Mouse (Mus musculus) megakaryocyte progenitor cell, adult 5-6 weeks (primary cell): ENCODE measurements around the gene 1110008P14Rik. TPM values are rescaled to one million over a fixed set of nuclear protein-coding genes. Genes with fewer than 3 reads are reported as not detected.

Source experiments
- ATAC-seq: replicated peaks from 2 replicates; pipeline ENCODE4 v1.8.0; 2016; ENCODE audit warnings: mild to moderate bottlenecking, moderate TSS enrichment, inconsistent platforms; ENCODE audit not compliant: poor library complexity
- total RNA-seq, 2 experiments: library from RNA; stranded (forward) in 1 of 2; stranded (reverse) in 1 of 2; fragments of 157-497, 149-512 nt in 1 of 2; fragments of 200-1000 nt in 1 of 2; gene quantifications; 2 replicates each; pipeline versions ENCODE4 v1.2.3 to v1.2.4; 2015 to 2017

The 1110008P14Rik gene
- total RNA-seq (2015): 15.3 and 18.1 TPM in 2 replicates
- total RNA-seq (2017): 8.0 and 15.4 TPM in 2 replicates

- ATAC-seq: peak; percentile 96
Observed at GRCm38 (mm10) chr2:32381775-32382223, at the start of gene 1110008P14Rik. Gene 1110008P14Rik (minus strand): TSS chr2:32381938.

GRCm38 (mm10) chr2:32430701-32431676 is 49.3 kb upstream of the 1110008P14Rik start:
- no peak for ATAC-seq

DNA sequence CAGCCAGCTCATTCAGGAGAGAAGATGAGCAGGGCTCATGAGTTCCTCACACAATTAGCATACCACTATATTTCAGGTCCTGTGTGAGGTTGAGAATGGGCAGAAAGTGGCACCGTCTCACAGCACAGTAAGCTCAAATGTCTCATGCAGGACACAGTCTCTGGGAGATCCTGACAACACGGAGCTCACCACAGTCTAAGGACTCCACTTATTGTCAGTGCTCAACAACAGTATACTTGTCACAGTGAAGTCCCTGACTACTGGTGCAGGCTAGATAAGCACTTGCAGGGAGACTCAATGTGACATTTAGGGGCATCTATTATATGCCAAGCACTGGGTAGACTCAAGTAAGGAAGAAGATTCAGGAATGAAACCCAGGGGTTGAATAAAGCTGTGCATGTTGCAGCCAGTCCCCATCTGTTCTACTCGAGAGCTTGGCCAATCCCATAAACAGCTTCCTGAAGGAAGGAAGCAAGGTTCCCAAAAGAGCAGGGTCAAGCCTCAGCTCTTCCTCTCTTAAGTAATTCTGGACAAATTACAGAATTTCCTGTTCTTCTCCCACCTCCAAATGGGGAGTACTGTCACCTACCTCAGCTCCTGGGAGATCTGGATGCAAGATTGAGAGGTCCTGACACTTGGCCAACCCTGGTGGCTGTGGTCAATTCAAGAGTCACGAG is 47.6 kb upstream of the 1110008P14Rik start:
- peak; percentile 63 for ATAC-seq

- peak; percentile 53 for ATAC-seq
Observed at GRCm38 (mm10) chr2:32428262-32428722, 46.6 kb upstream of the 1110008P14Rik start.

DNA sequence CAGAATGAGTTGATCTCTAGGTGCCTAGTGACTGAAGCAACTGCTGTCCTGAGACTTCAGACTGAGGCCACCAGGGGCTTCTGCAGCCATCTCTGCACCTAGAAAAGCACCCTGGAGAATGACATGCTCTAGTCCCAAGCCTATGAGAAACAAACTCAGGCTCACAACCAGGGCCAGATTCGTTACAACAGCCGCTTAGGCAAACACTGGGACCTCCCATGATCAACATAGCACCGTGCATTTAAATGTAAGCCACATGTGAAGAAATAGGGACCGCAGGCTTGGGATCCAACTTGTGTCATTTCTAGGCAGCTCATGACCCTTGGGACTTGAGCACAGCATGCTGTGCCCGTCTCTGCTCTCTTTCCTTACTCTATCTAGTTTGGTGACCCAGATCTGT is 46.0 kb upstream of the 1110008P14Rik start:
- no peak for ATAC-seq

DNA sequence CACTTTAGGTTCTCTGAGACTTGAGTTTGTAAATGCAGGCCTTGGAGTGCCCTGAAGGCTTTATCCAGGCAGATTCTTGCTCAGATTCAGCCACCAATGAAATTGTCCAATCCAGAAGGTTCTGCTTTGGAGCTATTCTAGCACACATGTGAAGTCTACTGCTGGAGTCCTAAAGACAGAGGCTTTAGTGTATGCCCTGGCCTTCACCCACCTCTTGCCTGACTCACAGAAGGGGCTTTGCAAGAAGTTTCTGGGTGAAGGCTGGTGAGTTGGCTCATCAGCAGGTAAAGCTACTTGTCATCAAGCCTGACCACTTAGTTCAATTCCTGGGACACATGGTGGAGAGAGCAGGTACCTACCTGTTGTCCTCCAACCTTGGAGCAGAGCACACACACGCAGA is 44.4 kb upstream of the 1110008P14Rik start:
- ATAC-seq: no peak

- no peak for ATAC-seq
Observed at GRCm38 (mm10) chr2:32425568-32425967, 43.8 kb upstream of the 1110008P14Rik start.

DNA sequence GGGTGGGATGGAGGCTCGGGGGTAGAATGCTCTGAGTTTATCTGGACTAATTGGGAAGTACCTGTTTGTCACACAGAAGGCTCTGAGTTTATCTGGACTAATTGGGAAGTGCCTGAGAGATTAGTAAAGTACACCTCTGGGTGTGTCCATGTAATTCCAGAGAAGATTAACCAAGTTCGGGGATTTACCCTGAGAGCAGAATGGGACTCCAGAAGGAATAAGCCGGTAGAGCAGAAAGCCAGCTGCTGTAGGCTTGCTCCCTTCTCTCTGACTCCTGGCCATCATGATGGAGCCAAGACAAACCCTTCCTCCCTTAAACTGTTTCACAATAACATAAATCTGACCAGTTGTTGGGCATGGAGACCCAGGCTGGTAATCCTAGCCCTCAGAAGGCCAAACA is 43.1 kb upstream of the 1110008P14Rik start:
- ATAC-seq: no peak

GRCm38 (mm10) chr2:32423481-32424331 is 42.0 kb upstream of the 1110008P14Rik start:
- peak; percentile 89 for ATAC-seq

GRCm38 (mm10) chr2:32421851-32422251 is 40.1 kb upstream of the 1110008P14Rik start:
- ATAC-seq: no peak

- ATAC-seq: no peak
Observed at GRCm38 (mm10) chr2:32420647-32421046, 38.9 kb upstream of the 1110008P14Rik start.

GRCm38 (mm10) chr2:32420066-32420608 is 38.4 kb upstream of the 1110008P14Rik start:
- ATAC-seq: no peak

- ATAC-seq: no peak
Observed at GRCm38 (mm10) chr2:32419359-32419758, 37.6 kb upstream of the 1110008P14Rik start.

- no peak for ATAC-seq
Observed at GRCm38 (mm10) chr2:32418430-32419151, 36.9 kb upstream of the 1110008P14Rik start.

DNA sequence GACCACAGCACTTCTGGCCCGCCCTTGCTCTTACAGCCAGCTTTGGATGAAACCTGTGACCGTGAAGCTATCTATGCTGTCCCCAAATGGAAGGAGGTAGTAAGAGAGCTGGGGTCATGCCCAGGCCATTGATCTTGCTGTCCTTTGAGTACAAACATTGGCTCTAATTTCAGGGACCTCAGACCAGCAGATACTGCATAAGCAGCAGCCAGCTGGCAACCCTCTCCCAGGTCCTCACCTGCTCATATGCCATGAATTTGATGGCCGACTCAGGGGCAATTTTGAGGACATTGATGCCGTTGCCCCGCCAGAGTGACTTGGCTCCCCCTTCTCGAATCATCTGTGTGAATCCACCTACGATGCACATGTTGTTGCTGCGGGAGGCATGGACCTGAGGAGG is 35.7 kb upstream of the 1110008P14Rik start:
- no peak for ATAC-seq

GRCm38 (mm10) chr2:32416556-32416955 is 34.8 kb upstream of the 1110008P14Rik start:
- no peak for ATAC-seq

- ATAC-seq: no peak
Observed at GRCm38 (mm10) chr2:32415801-32416200, 34.1 kb upstream of the 1110008P14Rik start.

- ATAC-seq: no peak
Observed at GRCm38 (mm10) chr2:32413936-32414335, 32.2 kb upstream of the 1110008P14Rik start.

DNA sequence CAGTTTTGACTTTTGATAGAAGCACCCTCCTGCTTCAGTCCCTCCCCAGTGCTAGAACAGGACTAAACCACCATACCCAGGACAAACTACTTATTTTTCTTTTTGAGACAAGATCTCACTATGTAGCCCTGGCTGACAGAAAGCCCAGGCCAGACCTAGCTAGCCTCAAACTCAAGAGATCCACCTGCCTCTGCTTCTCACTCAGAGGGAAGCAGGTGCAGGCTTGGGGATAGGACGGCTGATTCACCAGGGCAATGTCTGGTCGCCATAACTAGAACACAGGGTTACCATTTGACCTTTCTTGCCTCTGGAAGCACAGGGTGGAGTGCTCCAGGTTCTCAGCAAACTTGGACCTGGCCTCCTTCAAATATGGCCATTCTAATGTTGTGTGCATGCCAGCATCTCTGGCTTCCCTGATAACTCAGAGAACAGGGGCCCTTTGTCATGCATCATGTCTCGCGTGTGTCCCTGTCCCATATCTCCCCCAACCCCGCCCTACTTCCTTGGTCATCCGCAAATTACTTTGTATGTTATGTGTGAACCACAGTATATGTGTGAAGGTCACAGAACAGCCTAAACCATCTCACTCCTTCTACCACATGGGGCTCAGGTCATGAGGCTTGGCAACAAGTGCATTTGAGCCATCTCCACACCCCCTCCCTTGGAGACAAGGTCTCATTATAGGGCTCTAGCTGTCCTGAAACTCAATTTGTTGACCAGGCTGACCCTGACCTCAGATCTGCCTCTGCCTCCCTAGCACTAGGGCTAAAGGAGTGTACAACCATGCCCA is 31.2 kb upstream of the 1110008P14Rik start:
- ATAC-seq: peak; percentile 29
